Mouse (Mus musculus) left cerebral cortex, postnatal 14 days (tissue): ENCODE measurements around the gene Fn3krp. TPM values are rescaled to one million over a fixed set of nuclear protein-coding genes. Genes with fewer than 3 reads are reported as not detected.

Source experiments
- DNase-seq, 2 experiments: peaks; one replicate each; pipeline ENCODE4 v3.0.0; 2021 to 2022; ENCODE audit warnings: low spot score in 2 of 2, mixed read lengths in 1 of 2
- intact Hi-C: fragments of 180-260 bp; cut with DNase I; formaldehyde crosslinking; loops from one replicate; pipeline ENCODE4 v1.15.1; 2025
- microRNA-seq, 2 experiments: library from miRNA; unstranded; fragments of <30 nt; microRNA quantifications; one replicate each; pipeline ENCODE4 v1.2.0; 2022
- total RNA-seq, 2 experiments: library from RNA; stranded (reverse); gene quantifications; 2 replicates each; pipeline ENCODE4 v1.2.3; 2021

Gene Fn3krp
- total RNA-seq, 2 experiments from 2014 or later, result 32.9 to 34.5 TPM

- DNase-seq, result no peak
- intact Hi-C loops, result no loop called here
Measured at GRCm38 (mm10) chr11:121439686-121440292, 18.6 kb downstream of the Fn3krp start.

- intact Hi-C loops, result no loop called here
- no peak for DNase-seq
Measured at GRCm38 (mm10) chr11:121441653-121442052, 20.5 kb downstream of the Fn3krp start.

- DNase-seq, result no peak
- intact Hi-C loops, result no loop called here
Measured at GRCm38 (mm10) chr11:121442076-121442475, 20.9 kb downstream of the Fn3krp start.

- no peak for DNase-seq
- intact Hi-C loops, result loop anchor here (5.0 kb wide), 1 partner anchor 94 kb away; no protein-coding TSS in a partner anchor
Measured at GRCm38 (mm10) chr11:121451216-121451726, 30.1 kb downstream of the Fn3krp start.

- intact Hi-C loops, result loop anchor here (5.0 kb wide), 1 partner anchor 95 kb away; no protein-coding TSS in a partner anchor
Measured at GRCm38 (mm10) chr11:121451753-121452635, 30.8 kb downstream of the Fn3krp start, which contains the start of gene Tbcd. Gene Tbcd, plus strand, starts transcription at chr11:121451949.

GRCm38 (mm10) chr11:121457874-121458273, 36.7 kb downstream of the Fn3krp start:
- intact Hi-C loops, result no loop called here
- no peak for DNase-seq

More at GRCm38 (mm10) chr11:121451753-121452635, 30.8 kb downstream of the Fn3krp start, which contains the start of gene Tbcd:
- peak; percentile 96 for DNase-seq

- intact Hi-C loops, result no loop called here
- DNase-seq, result no peak
Measured at GRCm38 (mm10) chr11:121467408-121467807, 46.2 kb downstream of the Fn3krp start.

GRCm38 (mm10) chr11:121474831-121475230, 53.6 kb downstream of the Fn3krp start:
- intact Hi-C loops, result loop anchor here (2.0 kb wide), 1 partner anchor 334 kb away; no protein-coding TSS in a partner anchor
- no peak for DNase-seq

- peak; percentile 81 to 83 for DNase-seq
- intact Hi-C loops, result loop anchor here (2.0 kb wide), 1 partner anchor 333 kb away; no protein-coding TSS in a partner anchor
Measured at GRCm38 (mm10) chr11:121475699-121476415, 54.7 kb downstream of the Fn3krp start.

- DNase-seq, result no peak
- intact Hi-C loops, result no loop called here
Measured at GRCm38 (mm10) chr11:121479476-121480203, 58.4 kb downstream of the Fn3krp start.

Small RNA genes lying within 50 kb of the gene (microRNA-seq; reads per million reads assigned to microRNA genes)
- gene Mir7236, result 0.26 to 0.34 reads per million in 2 experiments

Other genes starting within 250 kb of the Fn3krp start
- gene Hexdc, start 217.0 kb upstream of the Fn3krp start, total RNA-seq, result 10 to 100 TPM; 30.6 to 32.4 TPM
- 1 to 10 TPM; 7.1 to 7.4 TPM for gene Ogfod3, start 216.7 kb upstream of the Fn3krp start, total RNA-seq
- gene Cybc1, start 192.1 kb upstream of the Fn3krp start, total RNA-seq, result 10 to 100 TPM; 21.1 to 23.8 TPM
- 10 to 100 TPM; 67.4 to 70.7 TPM for gene Narf, start 184.1 kb upstream of the Fn3krp start, total RNA-seq
- 100 to 1,000 TPM; 115 TPM for gene Foxk2, start 161.4 kb upstream of the Fn3krp start, total RNA-seq
- 10 to 100 TPM; 62.2 to 68.9 TPM for gene Wdr45b, start 67.0 kb upstream of the Fn3krp start, total RNA-seq
- 10 to 100 TPM; 42.2 to 44.7 TPM for gene Rab40b, start 33.1 kb upstream of the Fn3krp start, total RNA-seq
- 10 to 100 TPM; 31.1 to 35.2 TPM for gene Fn3k, start 13.5 kb downstream of the Fn3krp start, total RNA-seq
- 10 to 100 TPM; 45.9 to 48.2 TPM for gene Tbcd, start 30.5 kb downstream of the Fn3krp start, total RNA-seq
- gene Zfp750, start 97.9 kb downstream of the Fn3krp start, total RNA-seq, result not detected